Mouse (Mus musculus): ENCODE measurements around the gene Itgb2.

Gene Itgb2

GRCm38 (mm10) chr10:77516379-77516951 lies 13.6 kb upstream of the Itgb2 start:
- DNase-seq (ENCODE audit: low spot score), result no peak

DNA sequence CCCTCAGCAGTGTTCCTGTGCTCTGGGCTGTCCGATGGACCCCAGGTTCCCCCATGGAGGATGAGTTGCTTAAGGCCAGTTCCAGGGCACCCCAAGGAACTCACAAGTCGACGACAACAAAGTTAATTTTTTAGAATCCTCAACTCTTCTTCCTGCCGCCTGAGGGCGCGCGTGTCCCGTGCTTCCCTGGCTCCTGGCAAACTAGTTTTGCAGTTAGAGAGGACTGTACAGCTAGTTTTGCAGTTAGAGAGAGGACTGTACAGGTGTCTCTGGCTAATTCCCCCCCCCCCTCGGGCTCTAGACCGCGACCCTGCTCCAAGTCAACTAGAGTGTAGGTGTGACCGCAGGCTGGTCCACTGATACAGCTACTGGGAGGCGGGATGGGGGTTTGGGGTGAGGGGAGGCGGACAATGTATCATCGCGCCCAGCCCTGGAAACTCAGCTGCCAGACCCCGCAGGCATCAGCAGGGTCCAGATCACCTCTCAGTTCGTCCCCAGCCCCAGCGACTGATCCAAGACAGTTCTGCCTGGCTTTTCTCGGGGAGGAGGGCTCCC lies 12.9 kb upstream of the Itgb2 start:
- DNase-seq (ENCODE audit: low spot score), result peak; percentile 84

GRCm38 (mm10) chr10:77517801-77518200 lies 12.3 kb upstream of the Itgb2 start:
- DNase-seq (ENCODE audit: low spot score), result no peak

- DNase-seq (ENCODE audit: low spot score), result no peak
Observed at GRCm38 (mm10) chr10:77519191-77519590, 10.9 kb upstream of the Itgb2 start.

DNA sequence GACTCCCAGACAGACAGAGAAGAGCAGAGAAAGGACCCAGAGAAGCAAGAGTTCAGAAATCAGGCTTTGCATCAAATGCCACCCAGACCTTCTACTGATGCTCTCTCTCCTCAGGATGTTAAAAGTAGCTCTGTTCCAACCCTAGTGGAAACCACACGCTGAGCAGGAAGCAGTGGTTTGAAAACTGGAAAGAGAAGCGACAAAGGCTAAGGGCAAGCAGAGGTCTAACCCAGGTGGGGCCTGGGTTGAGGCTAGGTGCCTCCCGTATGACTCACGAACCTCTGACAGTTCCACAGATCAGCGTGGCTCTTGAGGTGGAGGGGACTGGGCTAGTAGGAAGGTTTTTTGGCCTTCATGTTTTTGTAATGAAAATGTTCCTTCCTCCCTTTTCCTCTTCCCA lies 9.6 kb upstream of the Itgb2 start:
- DNase-seq (ENCODE audit: low spot score), result no peak

- no peak for DNase-seq (ENCODE audit: low spot score)
Observed at GRCm38 (mm10) chr10:77522021-77522731, 7.9 kb upstream of the Itgb2 start.

DNA sequence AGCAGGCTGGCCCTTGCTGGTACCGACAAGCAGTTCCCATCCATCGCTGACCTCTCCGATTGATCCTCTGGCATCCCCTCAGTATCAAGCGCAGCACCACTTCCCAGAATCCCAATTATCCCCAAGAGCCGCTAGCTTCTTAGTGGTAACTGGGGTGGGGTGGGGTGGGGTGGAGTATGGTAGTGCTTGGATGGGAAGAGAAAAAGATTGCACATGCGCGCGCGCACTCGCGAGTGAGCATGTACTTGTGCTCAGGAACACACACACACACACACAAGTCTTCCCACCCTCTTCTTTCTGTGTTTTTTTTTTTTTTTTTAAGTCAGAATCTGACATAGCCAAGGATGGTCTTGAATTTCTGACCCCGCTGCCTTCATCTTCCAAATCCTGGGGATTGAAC lies 7.3 kb upstream of the Itgb2 start:
- no peak for DNase-seq (ENCODE audit: low spot score)

DNA sequence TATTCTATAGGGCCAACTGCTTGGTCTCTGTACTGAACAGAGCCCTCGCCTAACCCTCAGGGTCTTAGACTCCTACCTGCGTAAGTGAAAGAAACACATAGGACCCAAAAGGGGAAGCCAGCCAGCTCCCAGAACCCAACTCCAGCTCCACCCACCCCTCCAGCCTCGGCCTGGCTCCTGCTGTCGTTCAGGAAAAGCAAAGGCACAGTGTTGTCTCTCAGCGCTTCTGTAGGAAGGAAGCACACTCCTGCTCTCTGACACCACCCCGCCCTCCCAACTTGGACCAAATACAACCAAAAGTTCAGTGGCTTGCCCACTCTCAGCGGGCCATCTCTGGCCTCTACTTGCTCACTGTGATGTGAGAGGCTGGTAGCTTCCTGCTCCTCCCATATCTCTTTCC lies 6.7 kb upstream of the Itgb2 start:
- no peak for DNase-seq (ENCODE audit: low spot score)

GRCm38 (mm10) chr10:77526488-77526887 lies 3.6 kb upstream of the Itgb2 start:
- DNase-seq (ENCODE audit: low spot score), result no peak

GRCm38 (mm10) chr10:77528634-77529033 lies 1.4 kb upstream of the Itgb2 start:
- DNase-seq (ENCODE audit: low spot score), result no peak

- no peak for DNase-seq (ENCODE audit: low spot score)
Observed at GRCm38 (mm10) chr10:77531026-77532019, 1.3 kb downstream of the Itgb2 start.

GRCm38 (mm10) chr10:77532020-77532413 lies 2.0 kb downstream of the Itgb2 start:
- no peak for DNase-seq (ENCODE audit: low spot score)

DNA sequence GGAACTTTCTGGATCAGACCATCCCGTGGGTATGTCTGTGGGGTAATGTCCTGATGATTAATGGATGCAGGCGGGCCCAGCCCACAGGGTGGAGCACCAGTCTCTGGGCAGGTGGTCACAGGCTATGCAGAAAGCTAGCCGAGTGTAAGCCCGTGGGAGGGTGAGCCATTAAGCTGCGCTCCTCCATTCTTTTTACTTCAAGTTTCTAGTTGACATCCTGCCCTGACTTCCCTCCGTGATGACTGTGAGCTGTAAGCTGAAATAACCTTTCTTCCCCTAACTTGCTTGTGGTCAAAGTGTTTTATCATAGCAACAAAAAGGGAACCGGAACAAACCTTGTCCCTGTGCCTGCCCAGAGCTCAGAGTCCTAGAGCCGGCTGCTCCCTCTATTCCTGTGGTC lies 6.7 kb downstream of the Itgb2 start:
- no peak for DNase-seq (ENCODE audit: low spot score)

DNA sequence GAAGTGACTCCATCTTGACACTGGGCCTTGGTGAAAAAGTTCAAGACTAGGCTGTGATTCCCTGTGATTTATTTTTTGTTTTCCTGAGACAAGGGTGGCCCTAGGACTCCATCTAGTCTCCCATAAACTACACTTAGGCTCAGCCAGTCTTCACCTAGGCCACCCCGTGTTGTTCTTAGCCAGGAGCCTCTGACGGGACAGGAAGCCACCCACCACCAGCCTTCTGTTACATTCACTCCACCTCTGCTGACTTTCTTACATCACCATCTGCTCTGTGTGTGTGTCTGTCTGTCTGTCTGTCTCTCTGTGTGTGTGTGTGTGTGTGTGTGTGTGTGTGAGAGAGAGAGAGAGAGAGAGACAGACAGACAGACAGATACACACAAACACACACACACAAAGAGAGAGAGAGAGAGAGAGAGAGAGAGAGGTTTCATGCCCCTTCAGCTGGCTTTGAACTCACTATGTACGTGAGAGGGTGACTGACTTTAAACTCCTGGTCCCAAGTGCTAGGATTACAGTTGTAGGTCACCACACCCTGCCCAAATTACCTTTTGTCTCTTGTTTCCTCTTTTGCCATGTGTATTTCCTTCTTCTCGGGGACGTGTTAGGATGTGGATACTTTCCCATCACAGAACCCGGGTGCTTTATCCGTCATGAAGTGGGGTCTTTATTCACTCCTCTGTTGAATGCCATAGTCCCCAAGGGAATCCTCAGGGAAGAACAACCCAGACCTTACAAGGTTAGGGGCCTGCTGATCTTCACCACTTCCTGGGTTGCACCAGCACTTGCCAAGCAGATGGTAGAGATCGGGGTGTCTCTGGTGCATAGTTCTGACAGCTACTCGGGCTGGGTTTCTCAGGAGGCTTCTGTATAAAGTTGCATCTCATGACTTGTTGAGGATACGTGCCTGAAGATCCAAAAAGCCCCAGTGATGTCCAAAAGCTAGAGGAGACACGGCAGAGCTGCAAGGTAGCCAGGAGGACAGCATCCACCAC lies 7.5 kb downstream of the Itgb2 start:
- DNase-seq (ENCODE audit: low spot score), result no peak

- no peak for DNase-seq (ENCODE audit: low spot score)
Observed at GRCm38 (mm10) chr10:77539320-77539945, 9.4 kb downstream of the Itgb2 start.

- no peak for DNase-seq (ENCODE audit: low spot score)
Observed at GRCm38 (mm10) chr10:77540576-77541102, 10.6 kb downstream of the Itgb2 start.

DNA sequence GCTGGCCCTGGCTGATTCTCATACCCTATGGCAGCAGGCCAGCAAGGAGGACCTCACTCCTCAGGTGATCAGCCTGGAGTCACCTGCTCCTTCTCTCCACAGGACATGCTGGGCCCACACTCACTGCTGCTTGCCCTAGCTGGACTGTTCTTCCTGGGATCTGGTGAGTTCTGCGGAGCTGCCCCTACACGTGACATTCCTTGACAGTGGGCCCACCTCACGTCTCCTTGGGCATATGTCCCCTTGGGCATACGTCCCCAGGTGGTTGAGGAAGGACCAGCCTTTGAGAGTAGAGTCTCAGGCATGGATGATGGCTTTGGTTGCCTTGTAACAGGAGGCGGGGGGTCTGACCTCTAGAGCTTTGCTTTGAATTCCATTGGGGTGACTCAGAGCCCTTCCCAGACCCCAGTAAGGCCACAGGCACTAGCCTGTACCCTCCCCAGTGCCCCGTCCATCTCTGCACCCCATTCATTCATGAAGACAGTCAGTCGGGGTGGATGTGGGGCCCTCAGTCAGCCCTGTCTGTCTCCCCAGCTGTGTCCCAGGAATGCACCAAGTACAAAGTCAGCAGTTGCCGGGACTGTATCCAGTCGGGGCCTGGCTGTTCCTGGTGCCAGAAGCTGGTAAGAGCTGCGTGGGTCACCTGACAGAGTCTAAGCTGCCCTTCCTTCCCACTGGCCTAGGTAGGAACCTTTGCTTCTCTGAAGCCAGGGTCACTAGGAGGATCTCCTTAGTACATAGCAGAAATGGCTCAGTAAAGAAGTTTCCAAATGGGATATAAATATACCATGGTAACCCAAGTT lies 12.0 kb downstream of the Itgb2 start:
- DNase-seq (ENCODE audit: low spot score), result no peak

DNA sequence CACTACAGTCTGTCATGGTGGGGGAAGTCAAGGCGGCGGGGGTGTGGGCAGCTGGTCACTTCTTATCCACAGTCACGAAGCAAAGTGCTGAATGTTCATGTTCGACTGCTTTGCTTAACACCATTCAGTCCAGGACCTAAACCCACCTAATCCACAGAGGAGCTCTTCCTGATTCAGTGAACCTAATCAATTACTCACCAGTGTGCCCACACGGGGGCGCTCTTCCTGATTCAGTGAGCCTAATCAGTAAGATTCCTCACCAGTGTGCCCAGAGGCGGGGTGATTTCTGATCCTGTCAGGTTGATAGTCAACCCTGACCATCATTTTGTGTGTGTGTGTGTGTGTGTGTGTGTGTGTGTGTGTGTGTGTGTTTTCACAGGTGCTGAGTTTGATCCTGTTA lies 13.2 kb downstream of the Itgb2 start:
- DNase-seq (ENCODE audit: low spot score), result no peak

DNA sequence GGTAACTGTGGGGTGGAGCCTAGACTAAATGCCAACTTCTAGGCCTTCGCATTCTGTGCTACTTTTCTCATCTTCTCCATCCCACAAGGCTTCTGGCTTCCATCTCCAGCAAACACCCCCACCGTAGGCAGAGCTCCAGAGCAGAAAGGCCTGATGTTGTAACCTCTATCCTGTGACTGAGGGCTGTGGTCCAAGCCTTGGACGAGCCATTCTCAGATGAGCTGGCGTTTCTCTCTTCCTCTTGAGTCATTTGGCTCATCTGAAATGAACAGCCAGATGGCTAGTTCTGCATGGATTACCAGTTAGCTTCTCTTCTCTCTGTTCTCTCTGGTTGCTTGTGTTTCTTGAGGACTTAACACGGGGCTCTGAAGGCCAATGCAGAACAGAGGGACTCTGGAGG lies 14.9 kb downstream of the Itgb2 start:
- no peak for DNase-seq (ENCODE audit: low spot score)

DNA sequence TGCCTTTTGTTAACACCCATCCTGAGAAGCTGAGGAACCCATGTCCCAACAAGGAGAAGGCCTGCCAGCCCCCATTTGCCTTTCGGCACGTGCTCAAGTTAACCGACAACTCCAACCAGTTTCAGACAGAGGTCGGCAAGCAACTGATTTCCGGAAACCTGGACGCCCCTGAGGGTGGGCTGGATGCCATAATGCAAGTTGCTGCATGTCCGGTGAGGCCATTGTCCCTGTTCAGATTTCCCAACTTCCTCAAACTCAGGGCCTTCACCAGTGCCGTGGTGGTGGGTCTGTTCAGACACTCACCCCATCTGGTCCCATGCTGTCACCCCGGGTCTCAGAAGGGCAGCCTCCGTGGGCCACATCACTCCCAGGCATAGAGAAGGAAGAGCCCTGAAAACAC lies 18.5 kb downstream of the Itgb2 start:
- no peak for DNase-seq (ENCODE audit: low spot score)

All from testis, postnatal 10 days (tissue).